In the genomic region with DNA sequence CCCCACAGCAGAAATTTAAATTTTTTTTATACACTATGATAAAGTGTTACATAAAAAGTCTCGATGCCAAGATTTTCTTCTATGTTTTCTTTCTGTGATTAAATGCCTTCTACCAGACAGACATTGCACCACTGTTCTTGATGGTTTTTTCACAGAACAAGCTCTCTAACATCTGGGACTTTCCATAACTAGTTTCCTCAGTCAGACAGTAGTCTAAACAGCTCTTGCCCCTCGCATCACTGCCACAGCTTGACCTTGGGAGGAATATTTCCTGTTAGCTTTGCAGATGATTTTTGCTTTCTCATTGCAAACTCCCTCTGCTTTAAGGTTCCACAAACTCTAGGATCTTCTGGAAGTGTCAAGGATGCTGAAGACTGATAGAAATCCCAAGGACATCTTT, we compare ENCODE assay signal across 8 mouse cellular contexts. TPM values are rescaled to one million over a fixed set of nuclear protein-coding genes. Genes with fewer than 3 reads are reported as not detected.
DNase-seq lines count a peak whose midpoint lies in the region; ATAC-seq and TF ChIP-seq lines count a peak whose summit lies in the region.

No protein-coding gene starts in this region.

- H3K9ac ChIP-seq in lung, embryonic 15.5 days, result peak overlapping the region; percentile 91
- H3K9ac ChIP-seq in limb, embryonic 12.5 days (replicated peaks), result peak overlapping the region; percentile 99

- H3K36me3 ChIP-seq in lung, embryonic 15.5 days, result peaks cover 14% of the 10 kb centered on the region; the same call in 1 of the 2 replicates
- H3K36me3 ChIP-seq in limb, embryonic 12.5 days, result peaks cover 19% of the 10 kb centered on the region

- no peaks in the 10 kb centered on the region for H3K27me3 ChIP-seq in lung, embryonic 15.5 days
- H3K27me3 ChIP-seq in limb, embryonic 12.5 days, result no peaks in the 10 kb centered on the region

- H3K4me3 ChIP-seq in lung, embryonic 15.5 days, result peak overlapping the region; percentile 75
- peak overlapping the region; percentile 81 for H3K4me3 ChIP-seq in limb, embryonic 12.5 days (replicated peaks)
- peak overlapping the region; percentile 76 for H3K4me3 ChIP-seq in olfactory bulb, adult 2 months (ENCODE audit: insufficient read depth, low read depth, low read length)

- peak overlapping the region; percentile 99 for H3K27ac ChIP-seq in lung, embryonic 15.5 days
- peak overlapping the region; percentile 99 for H3K27ac ChIP-seq in limb, embryonic 12.5 days
- peak overlapping the region; percentile 26; the same call in 1 of the 2 replicates for H3K27ac ChIP-seq in olfactory bulb, adult 2 months (ENCODE audit: insufficient read depth, low read depth, low read length)

- no peaks in the 10 kb centered on the region for H3K9me3 ChIP-seq in lung, embryonic 15.5 days
- no peaks in the 10 kb centered on the region for H3K9me3 ChIP-seq in limb, embryonic 12.5 days

- peak; percentile 28; the same call in 1 of the 2 replicates for ATAC-seq in lung, embryonic 15.5 days (ENCODE audit: borderline replicate concordance, extremely low read depth, low FRiP score, low TSS enrichment)
- 0 out of 2 replicates have a peak, but pooled peaks have one; percentile 28 for ATAC-seq in erythroid progenitor cell, adult 5-6 weeks (replicated peaks; ENCODE audit: low FRiP score, poor library complexity, severe bottlenecking)
- peak; percentile 24; the same call in 1 of the 2 replicates for ATAC-seq in limb, embryonic 12.5 days (ENCODE audit: insufficient number of reproducible peaks, insufficient read depth, low FRiP score, low TSS enrichment, low read depth)

- no peak for DNase-seq in lung, postnatal 36 days
- no peak for DNase-seq in right cerebral cortex, postnatal 14 days
- DNase-seq in gastrocnemius, postnatal 4 days (ENCODE audit: low spot score in 2 of 2), result no peak
- no peak for DNase-seq in kidney, adult 18-20 months

- WGBS in lung, embryonic 15.5 days, result 20% methylated on average over 2 of the region's 2 CpGs
- 47% methylated on average over 2 of the region's 2 CpGs for WGBS in limb, embryonic 12.5 days
- 42% methylated on average over 2 of the region's 2 CpGs for WGBS in olfactory bulb, adult 2 months

- no peak for TF ChIP-seq POLR2A in olfactory bulb, adult 2 months (IDR thresholded peaks at IDR 0.05; ENCODE audit: insufficient read depth, low read depth, low read length)

- H3K4me2 ChIP-seq in lung, embryonic 15.5 days, result peak overlapping the region; percentile 56
- peak overlapping the region; percentile 61 for H3K4me2 ChIP-seq in limb, embryonic 12.5 days

- H3K4me1 ChIP-seq in lung, embryonic 15.5 days, result peaks cover 10% of the 10 kb centered on the region
- H3K4me1 ChIP-seq in limb, embryonic 12.5 days (replicated peaks), result peaks cover 7% of the 10 kb centered on the region
- no peaks in the 10 kb centered on the region for H3K4me1 ChIP-seq in olfactory bulb, adult 2 months (ENCODE audit: control insufficient read depth, insufficient read depth, low read length)

- no peak for TF ChIP-seq CTCF in olfactory bulb, adult 2 months (IDR thresholded peaks at IDR 0.05; ENCODE audit: insufficient read depth, low read depth, low read length)

RNA-seq across cellular contexts. Expression of a gene that starts 0.4 kb away (rescaled TPM):
- 44.2 and 45.6 TPM in 2 replicates for polyA plus RNA-seq in lung, embryonic 15.5 days (2015; fragmentation: Nextera tagmentation; extraction: Ambion mirVana)
- not detected in 2 replicates for total RNA-seq in erythroid progenitor cell, adult 5-6 weeks (2015; ENCODE audit: low replicate concordance)
- total RNA-seq in erythroid progenitor cell, adult 5-6 weeks (2017; ENCODE audit: low replicate concordance), result 3.7 and 6.5 TPM in 2 replicates
- polyA plus RNA-seq in limb, embryonic 12.5 days (2016; fragmentation: Nextera tagmentation; extraction: Ambion mirVana), result 72.9 and 78.5 TPM in 2 replicates
- polyA plus RNA-seq in olfactory bulb, adult 2 months (2012; ENCODE audit: insufficient read depth, insufficient read length, low replicate concordance, missing spikeins), result not detected in 2 replicates
- 10 to 100 TPM; 22.0 to 22.2 TPM for total RNA-seq in gastrocnemius, postnatal 4 days (2021)

RNA-seq across cellular contexts. Expression of a gene that starts 26.9 kb away (rescaled TPM):
- polyA plus RNA-seq in lung, embryonic 15.5 days (2015; fragmentation: Nextera tagmentation; extraction: Ambion mirVana), result not detected in 2 replicates
- 2.9 TPM in 1 of 2 replicates, not detected in the other for total RNA-seq in erythroid progenitor cell, adult 5-6 weeks (2015; ENCODE audit: low replicate concordance)
- 1.1 TPM in 1 of 2 replicates, not detected in the other for total RNA-seq in erythroid progenitor cell, adult 5-6 weeks (2017; ENCODE audit: low replicate concordance)
- polyA plus RNA-seq in limb, embryonic 12.5 days (2016; fragmentation: Nextera tagmentation; extraction: Ambion mirVana), result 0.22 TPM in 1 of 2 replicates, not detected in the other
- not detected in 2 replicates for polyA plus RNA-seq in olfactory bulb, adult 2 months (2012; ENCODE audit: insufficient read depth, insufficient read length, low replicate concordance, missing spikeins)
- not detected for total RNA-seq in gastrocnemius, postnatal 4 days (2021)

RNA-seq across cellular contexts. Expression of a gene that starts 39.5 kb away (rescaled TPM):
- 0.40 and 0.69 TPM in 2 replicates for polyA plus RNA-seq in lung, embryonic 15.5 days (2015; fragmentation: Nextera tagmentation; extraction: Ambion mirVana)
- not detected in 2 replicates for total RNA-seq in erythroid progenitor cell, adult 5-6 weeks (2015; ENCODE audit: low replicate concordance)
- not detected in 2 replicates for total RNA-seq in erythroid progenitor cell, adult 5-6 weeks (2017; ENCODE audit: low replicate concordance)
- polyA plus RNA-seq in limb, embryonic 12.5 days (2016; fragmentation: Nextera tagmentation; extraction: Ambion mirVana), result 0.31 and 0.49 TPM in 2 replicates
- polyA plus RNA-seq in olfactory bulb, adult 2 months (2012; ENCODE audit: insufficient read depth, insufficient read length, low replicate concordance, missing spikeins), result not detected in 2 replicates
- total RNA-seq in gastrocnemius, postnatal 4 days (2021), result under 1 TPM; 0.69 to 0.91 TPM

Comparison
In these comparisons a context has a peak if more than half of its experiments do, and no peak if none do; other contexts are left out.
1. H3K27ac ChIP-seq: peak in every context shown above with its lines; median percentile 99 in lung, embryonic 15.5 days; 99 in limb, embryonic 12.5 days; 26 in olfactory bulb, adult 2 months.
2. RNA of a gene that starts 0.4 kb away (polyA plus RNA-seq): 72.9 to 78.5 TPM in limb, embryonic 12.5 days and 44.2 to 45.6 TPM in lung, embryonic 15.5 days; not detected in olfactory bulb, adult 2 months; every median in the first group is over 10 times any median in the second.
3. Peak in every context shown above with its lines, with median percentiles within 50 percentile points of each other: ATAC-seq and H3K4me3 ChIP-seq.